Comparison of ENCODE assay signal across 8 mouse cellular contexts in genomic region chr7:19095751-19096110, GRCm38 (mm10). TPM values are rescaled to one million over a fixed set of nuclear protein-coding genes. Genes with fewer than 3 reads are reported as not detected.
A peak's percentile ranks its signal among the peaks of the same experiment; 100 is the strongest.
DNase-seq lines count a peak whose midpoint lies in the region; ATAC-seq and TF ChIP-seq lines count a peak whose summit lies in the region.

No protein-coding gene starts in this region.

- H3K27me3 ChIP-seq in C2C12 (ENCODE audit: control insufficient read depth, insufficient read depth, insufficient read length): no peaks in the 10 kb centered on the region
- peaks cover 17% of the 10 kb centered on the region for H3K27me3 ChIP-seq in forebrain, embryonic 13.5 days
- H3K27me3 ChIP-seq in hindbrain, embryonic 11.5 days (ENCODE audit: control insufficient read depth, insufficient read depth, low read length): peaks cover 5% of the 10 kb centered on the region; the same call in 1 of the 2 replicates
- no peaks in the 10 kb centered on the region for H3K27me3 ChIP-seq in limb, embryonic 14.5 days (ENCODE audit: control insufficient read depth, insufficient read depth, low read length)
- H3K27me3 ChIP-seq in midbrain, embryonic 15.5 days (replicated peaks): peaks cover 25% of the 10 kb centered on the region

- H3ac ChIP-seq in C2C12 (ENCODE audit: control insufficient read depth, insufficient read length, low read depth): no peak overlapping the region

- no peak for TF ChIP-seq CTCF in C2C12 (IDR thresholded peaks at IDR 0.05; ENCODE audit: control insufficient read depth, insufficient read depth, insufficient read length)

- H3K4me3 ChIP-seq in C2C12 (ENCODE audit: insufficient read depth, poor library complexity, severe bottlenecking): peak overlapping the region; percentile 29
- H3K4me3 ChIP-seq in forebrain, embryonic 13.5 days: peak overlapping the region; percentile 66
- peak overlapping the region; percentile 72 for H3K4me3 ChIP-seq in hindbrain, embryonic 11.5 days (ENCODE audit: low read depth, low read length)
- peak overlapping the region; percentile 79 for H3K4me3 ChIP-seq in limb, embryonic 14.5 days (replicated peaks; ENCODE audit: low read length)
- peak overlapping the region; percentile 49 for H3K4me3 ChIP-seq in midbrain, embryonic 15.5 days

- no peak for ATAC-seq in forebrain, embryonic 13.5 days
- 0 out of 2 replicates have a peak, but pooled peaks have one; percentile 0 for ATAC-seq in hindbrain, embryonic 11.5 days (ENCODE audit: low FRiP score)
- ATAC-seq in limb, embryonic 14.5 days (ENCODE audit: low FRiP score, low read depth): peak; percentile 17
- no peak; the same call in 1 of the 2 replicates for ATAC-seq in midbrain, embryonic 15.5 days (replicated peaks)

- peaks cover 9% of the 10 kb centered on the region for H3K36me3 ChIP-seq in C2C12 (ENCODE audit: control insufficient read depth, insufficient read depth)
- peaks cover 20% of the 10 kb centered on the region; the same call in 1 of the 2 replicates for H3K36me3 ChIP-seq in forebrain, embryonic 13.5 days (ENCODE audit: poor library complexity, severe bottlenecking)
- H3K36me3 ChIP-seq in hindbrain, embryonic 11.5 days (ENCODE audit: control insufficient read depth, insufficient read depth, low read length): 0 out of 2 replicates have a peak, but pooled peaks cover 2% of the 10 kb centered on the region
- H3K36me3 ChIP-seq in limb, embryonic 14.5 days (ENCODE audit: control insufficient read depth, insufficient read depth, low read length): peaks cover 25% of the 10 kb centered on the region
- H3K36me3 ChIP-seq in midbrain, embryonic 15.5 days (replicated peaks): peaks cover 3% of the 10 kb centered on the region; the same call in 1 of the 2 replicates

- H3K27ac ChIP-seq in forebrain, embryonic 13.5 days: peak overlapping the region; percentile 87; the same call in 1 of the 2 replicates
- peak overlapping the region; percentile 94; the same call in 1 of the 2 replicates for H3K27ac ChIP-seq in hindbrain, embryonic 11.5 days (ENCODE audit: low read depth, low read length)
- peak overlapping the region; percentile 98 for H3K27ac ChIP-seq in limb, embryonic 14.5 days (replicated peaks; ENCODE audit: low read depth, low read length)
- H3K27ac ChIP-seq in midbrain, embryonic 15.5 days: no peak overlapping the region

- no peak for TF ChIP-seq POLR2A in limb, embryonic 14.5 days (IDR thresholded peaks at IDR 0.05; ENCODE audit: borderline replicate concordance, extremely low read depth, insufficient read depth, insufficient read length)

- no peaks in the 10 kb centered on the region for H3K79me2 ChIP-seq in C2C12 (ENCODE audit: control insufficient read depth, insufficient read depth)

- peak; percentile 79 for DNase-seq in R1 (ENCODE audit: low read depth, low spot score)
- DNase-seq in hindbrain, embryonic 11.5 days (ENCODE audit: low spot score): peak; percentile 73
- peak; percentile 83 for DNase-seq in limb, embryonic 14.5 days (ENCODE audit: low spot score)
- no peak for DNase-seq in cerebellum, adult 11-12 months
- no peak for DNase-seq in spleen, postnatal 36 days (ENCODE audit: low spot score in 2 of 2)

- peak overlapping the region; percentile 99 for H3K4me2 ChIP-seq in forebrain, embryonic 13.5 days
- peak overlapping the region; percentile 99 for H3K4me2 ChIP-seq in hindbrain, embryonic 11.5 days (replicated peaks; ENCODE audit: low read depth, low read length)
- H3K4me2 ChIP-seq in limb, embryonic 14.5 days (replicated peaks; ENCODE audit: low read depth, low read length, severe bottlenecking): peak overlapping the region; percentile 84
- peak overlapping the region; percentile 96 for H3K4me2 ChIP-seq in midbrain, embryonic 15.5 days

- H3K9ac ChIP-seq in forebrain, embryonic 13.5 days: peak overlapping the region; percentile 84
- peak overlapping the region; percentile 90 for H3K9ac ChIP-seq in hindbrain, embryonic 11.5 days (ENCODE audit: low read depth, low read length)
- H3K9ac ChIP-seq in limb, embryonic 14.5 days (ENCODE audit: low read depth, low read length, severe bottlenecking): peak overlapping the region; percentile 94
- H3K9ac ChIP-seq in midbrain, embryonic 15.5 days: 0 out of 2 replicates have a peak overlapping the region, but pooled peaks have one; percentile 46

- peaks cover 60% of the 10 kb centered on the region for H3K4me1 ChIP-seq in forebrain, embryonic 13.5 days
- peaks cover 14% of the 10 kb centered on the region; the same call in 1 of the 2 replicates for H3K4me1 ChIP-seq in hindbrain, embryonic 11.5 days (replicated peaks; ENCODE audit: control insufficient read depth, insufficient read depth, low read length)
- H3K4me1 ChIP-seq in limb, embryonic 14.5 days (ENCODE audit: control insufficient read depth, insufficient read depth, low read length): peaks cover 37% of the 10 kb centered on the region
- peaks cover 46% of the 10 kb centered on the region for H3K4me1 ChIP-seq in midbrain, embryonic 15.5 days

- 0% methylated on average over 19 of the region's 19 CpGs for WGBS in forebrain, embryonic 13.5 days
- 0% methylated on average over 18 of the region's 19 CpGs for WGBS in hindbrain, embryonic 11.5 days
- WGBS in limb, embryonic 14.5 days: 0% methylated on average over 18 of the region's 19 CpGs
- WGBS in midbrain, embryonic 15.5 days: under 1% methylated on average over 19 of the region's 19 CpGs

- H3K9me3 ChIP-seq in forebrain, embryonic 13.5 days (replicated peaks): no peaks in the 10 kb centered on the region
- no peaks in the 10 kb centered on the region for H3K9me3 ChIP-seq in hindbrain, embryonic 11.5 days (ENCODE audit: control insufficient read depth, low read length)
- H3K9me3 ChIP-seq in limb, embryonic 14.5 days (ENCODE audit: control insufficient read depth, low read length): no peaks in the 10 kb centered on the region
- no peaks in the 10 kb centered on the region for H3K9me3 ChIP-seq in midbrain, embryonic 15.5 days

- H3K79me3 ChIP-seq in C2C12 (ENCODE audit: low read depth): no peaks in the 10 kb centered on the region

TF ChIP-seq in C2C12, 6 proteins besides CTCF, POLR2A, EP300 and RAD21:
- TF ChIP-seq USF1 (IDR thresholded peaks at IDR 0.05; ENCODE audit: low read depth) (no peak), MAX (IDR thresholded peaks at IDR 0.05) (peak; percentile 73)

RNA-seq across cellular contexts. Expression of gene Six5, which starts 1.3 kb away (rescaled TPM):
- polyA plus RNA-seq in C2C12 (2012; fragmentation: generic; extraction: Trizol): 1.6 TPM
- 3.5 and 4.1 TPM in 2 replicates for polyA plus RNA-seq in forebrain, embryonic 13.5 days (2015; fragmentation: Nextera tagmentation; extraction: Ambion mirVana)
- 6.2 and 7.2 TPM in 2 replicates for polyA plus RNA-seq in hindbrain, embryonic 11.5 days (2014; fragmentation: Nextera tagmentation; extraction: Ambion mirVana)
- 103 and 157 TPM in 2 replicates for polyA plus RNA-seq in limb, embryonic 14.5 days (2012; rRNA removed)
- polyA plus RNA-seq in limb, embryonic 14.5 days (2014; fragmentation: Nextera tagmentation; extraction: Ambion mirVana): 19.1 and 20.3 TPM in 2 replicates
- polyA plus RNA-seq in midbrain, embryonic 15.5 days (2015; fragmentation: Nextera tagmentation; extraction: Ambion mirVana): 2.1 and 2.2 TPM in 2 replicates

RNA-seq across cellular contexts. Expression of gene Dmpk, which starts 12.1 kb away (rescaled TPM):
- polyA plus RNA-seq in C2C12 (2012; fragmentation: generic; extraction: Trizol): 120 TPM
- polyA plus RNA-seq in forebrain, embryonic 13.5 days (2015; fragmentation: Nextera tagmentation; extraction: Ambion mirVana): 8.3 and 9.4 TPM in 2 replicates
- 10.3 and 12.2 TPM in 2 replicates for polyA plus RNA-seq in hindbrain, embryonic 11.5 days (2014; fragmentation: Nextera tagmentation; extraction: Ambion mirVana)
- 143 and 177 TPM in 2 replicates for polyA plus RNA-seq in limb, embryonic 14.5 days (2012; rRNA removed)
- polyA plus RNA-seq in limb, embryonic 14.5 days (2014; fragmentation: Nextera tagmentation; extraction: Ambion mirVana): 33.1 and 37.1 TPM in 2 replicates
- polyA plus RNA-seq in midbrain, embryonic 15.5 days (2015; fragmentation: Nextera tagmentation; extraction: Ambion mirVana): 10.8 and 13.9 TPM in 2 replicates

RNA-seq across cellular contexts. Expression of gene Dmwd, which starts 19.7 kb away (rescaled TPM):
- 83.1 TPM for polyA plus RNA-seq in C2C12 (2012; fragmentation: generic; extraction: Trizol)
- polyA plus RNA-seq in forebrain, embryonic 13.5 days (2015; fragmentation: Nextera tagmentation; extraction: Ambion mirVana): 20.6 and 22.6 TPM in 2 replicates
- 18.3 and 20.2 TPM in 2 replicates for polyA plus RNA-seq in hindbrain, embryonic 11.5 days (2014; fragmentation: Nextera tagmentation; extraction: Ambion mirVana)
- polyA plus RNA-seq in limb, embryonic 14.5 days (2012; rRNA removed): 126 and 167 TPM in 2 replicates
- 21.8 and 26.5 TPM in 2 replicates for polyA plus RNA-seq in limb, embryonic 14.5 days (2014; fragmentation: Nextera tagmentation; extraction: Ambion mirVana)
- 34.2 and 40.9 TPM in 2 replicates for polyA plus RNA-seq in midbrain, embryonic 15.5 days (2015; fragmentation: Nextera tagmentation; extraction: Ambion mirVana)

RNA-seq across cellular contexts. Expression of gene Gm4969, which starts 22.4 kb away (rescaled TPM):
- not detected for polyA plus RNA-seq in C2C12 (2012; fragmentation: generic; extraction: Trizol)
- 1.2 and 1.4 TPM in 2 replicates for polyA plus RNA-seq in forebrain, embryonic 13.5 days (2015; fragmentation: Nextera tagmentation; extraction: Ambion mirVana)
- 1.0 and 1.4 TPM in 2 replicates for polyA plus RNA-seq in hindbrain, embryonic 11.5 days (2014; fragmentation: Nextera tagmentation; extraction: Ambion mirVana)
- polyA plus RNA-seq in limb, embryonic 14.5 days (2012; rRNA removed): 7.0 and 7.7 TPM in 2 replicates
- 2.5 and 4.0 TPM in 2 replicates for polyA plus RNA-seq in limb, embryonic 14.5 days (2014; fragmentation: Nextera tagmentation; extraction: Ambion mirVana)
- 6.9 and 7.3 TPM in 2 replicates for polyA plus RNA-seq in midbrain, embryonic 15.5 days (2015; fragmentation: Nextera tagmentation; extraction: Ambion mirVana)

RNA-seq across cellular contexts. Expression of gene Fbxo46, which starts 23.9 kb away (rescaled TPM):
- polyA plus RNA-seq in C2C12 (2012; fragmentation: generic; extraction: Trizol): 7.4 TPM
- 19.1 and 22.2 TPM in 2 replicates for polyA plus RNA-seq in forebrain, embryonic 13.5 days (2015; fragmentation: Nextera tagmentation; extraction: Ambion mirVana)
- 8.7 and 8.8 TPM in 2 replicates for polyA plus RNA-seq in hindbrain, embryonic 11.5 days (2014; fragmentation: Nextera tagmentation; extraction: Ambion mirVana)
- polyA plus RNA-seq in limb, embryonic 14.5 days (2012; rRNA removed): 10.6 and 14.6 TPM in 2 replicates
- 9.9 and 11.2 TPM in 2 replicates for polyA plus RNA-seq in limb, embryonic 14.5 days (2014; fragmentation: Nextera tagmentation; extraction: Ambion mirVana)
- polyA plus RNA-seq in midbrain, embryonic 15.5 days (2015; fragmentation: Nextera tagmentation; extraction: Ambion mirVana): 21.1 and 21.4 TPM in 2 replicates

Comparison
In these comparisons a context has a peak if more than half of its experiments do, and no peak if none do; other contexts are left out.
1. H3K4me3 ChIP-seq: peak in every context shown above with its lines; median percentile 79 in limb, embryonic 14.5 days; 72 in hindbrain, embryonic 11.5 days; 66 in forebrain, embryonic 13.5 days; 49 in midbrain, embryonic 15.5 days; 29 in C2C12.
2. DNase-seq: peak in R1 (single experiment), hindbrain, embryonic 11.5 days (single experiment) and limb, embryonic 14.5 days (single experiment); none in cerebellum, adult 11-12 months (single experiment) and spleen, postnatal 36 days (0 of 2).
3. ATAC-seq: peak in hindbrain, embryonic 11.5 days (single experiment) and limb, embryonic 14.5 days (single experiment); none in forebrain, embryonic 13.5 days (single experiment) and midbrain, embryonic 15.5 days (single experiment).
4. Peak in every context shown above with its lines, with median percentiles within 50 percentile points of each other: H3K4me2 ChIP-seq and H3K9ac ChIP-seq.